Mouse (Mus musculus) intestine, embryonic 14.5 days (tissue): Measurements from ENCODE around the gene Spryd7. TPM values are rescaled to one million over a fixed set of nuclear protein-coding genes. Genes with fewer than 3 reads are reported as not detected.

Source experiments
- ATAC-seq: fragments of 200-750 bp; cut with Nextera tagmentation; replicated peaks from 2 replicates; pipeline ENCODE4 v1.8.0; 2017; ENCODE audit warnings: low read depth, moderate number of reproducible peaks, moderate TSS enrichment, moderate library complexity; ENCODE audit not compliant: low FRiP score, low TSS enrichment
- DNase-seq: peaks from one replicate; pipeline ENCODE4 v3.0.0-alpha.2; 2018; ENCODE audit warnings: low spot score
- H3K27ac ChIP-seq: fragments of 300-500 bp; sonication (generic); 2 replicates; pipeline ENCODE4 v1.5.1; 2014; ENCODE audit warnings: low read depth, mild to moderate bottlenecking, control low read depth
- H3K27me3 ChIP-seq: fragments of 300-500 bp; sonication (generic); replicated peaks from 2 replicates; pipeline ENCODE4 v1.6.1; 2014; ENCODE audit warnings: low read length, control low read depth; ENCODE audit not compliant: control insufficient read depth, insufficient read depth
- H3K36me3 ChIP-seq: fragments of 300-500 bp; sonication (generic); 2 replicates; pipeline ENCODE4 v1.6.1; 2014; ENCODE audit warnings: low read length, control low read depth; ENCODE audit not compliant: control insufficient read depth, insufficient read depth
- H3K4me1 ChIP-seq: fragments of 300-500 bp; sonication (generic); replicated peaks from 2 replicates; pipeline ENCODE4 v1.6.1; 2014; ENCODE audit warnings: low read length, control low read depth, mixed read lengths; ENCODE audit not compliant: control insufficient read depth, insufficient read depth
- H3K4me2 ChIP-seq: fragments of 300-500 bp; sonication (generic); 2 replicates; pipeline ENCODE4 v1.6.1; 2014; ENCODE audit warnings: low read length
- H3K4me3 ChIP-seq: fragments of 300-500 bp; sonication (generic); 2 replicates; pipeline ENCODE4 v1.5.1; 2014; ENCODE audit warnings: low read depth, low read length, control low read depth, mixed read lengths
- H3K9ac ChIP-seq: fragments of 300-500 bp; sonication (generic); 2 replicates; pipeline ENCODE4 v1.6.1; 2014; ENCODE audit warnings: mild to moderate bottlenecking, low read length
- H3K9me3 ChIP-seq: fragments of 300-500 bp; sonication (generic); 2 replicates; pipeline ENCODE4 v1.6.1; 2016; ENCODE audit warnings: low read length, control low read depth; ENCODE audit not compliant: control insufficient read depth
- WGBS: fragments of 180-500 bp; shearing (Covaris S2); extraction: QIAGEN DNeasy Blood & Tissue Kit; methylation state at CpG from one replicate; pipeline ENCODE4 v1.1.7; 2014; 5-methylcytosine and 5-hydroxymethylcytosine counted together
- polyA plus RNA-seq: library from polyadenylated mRNA; unstranded; fragments of >200 nt; fragmentation: Nextera tagmentation; extraction: Ambion mirVana; gene quantifications from 2 replicates; pipeline ENCODE4 v1.2.1, GENCODE M21; 2014

Gene Spryd7
- polyA plus RNA-seq, 1 experiment from 2014 or later = 19.6 TPM

DNA sequence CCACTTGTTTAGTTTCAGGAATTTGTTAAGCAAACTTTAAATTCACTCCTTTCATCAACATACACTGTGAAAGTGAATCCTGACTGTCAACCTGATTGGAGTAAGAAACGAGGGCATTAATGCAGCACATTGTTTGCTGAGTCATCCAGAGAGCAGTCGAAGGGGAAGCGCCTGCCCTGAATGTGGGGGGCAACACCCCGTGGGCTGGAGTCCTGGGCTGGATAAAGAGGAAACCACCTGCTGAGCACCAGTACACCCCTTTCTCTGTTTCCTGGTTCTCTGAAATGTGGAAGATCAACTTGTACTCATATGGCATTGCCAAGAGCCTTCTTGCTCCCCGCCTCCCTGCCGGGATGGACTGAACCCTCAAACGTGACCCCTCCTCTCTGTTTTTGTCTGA, 27.2 kb downstream of the Spryd7 start:
- Histone ChIP-seq H3K4me3 (no peak overlapping the region), H3K27me3 (no peaks in the 10 kb centered on the region), H3K4me2 (no peak overlapping the region), H3K4me1 (no peaks in the 10 kb centered on the region), H3K36me3 (peaks cover 3% of the 10 kb centered on the region; the same call in 1 of the 2 replicates), H3K9ac (no peak overlapping the region), H3K9me3 (no peaks in the 10 kb centered on the region), H3K27ac (no peak overlapping the region)
- ATAC-seq (no peak), DNase-seq (no peak)
- 87% methylated on average over 7 of the region's 7 CpGs for WGBS

DNA sequence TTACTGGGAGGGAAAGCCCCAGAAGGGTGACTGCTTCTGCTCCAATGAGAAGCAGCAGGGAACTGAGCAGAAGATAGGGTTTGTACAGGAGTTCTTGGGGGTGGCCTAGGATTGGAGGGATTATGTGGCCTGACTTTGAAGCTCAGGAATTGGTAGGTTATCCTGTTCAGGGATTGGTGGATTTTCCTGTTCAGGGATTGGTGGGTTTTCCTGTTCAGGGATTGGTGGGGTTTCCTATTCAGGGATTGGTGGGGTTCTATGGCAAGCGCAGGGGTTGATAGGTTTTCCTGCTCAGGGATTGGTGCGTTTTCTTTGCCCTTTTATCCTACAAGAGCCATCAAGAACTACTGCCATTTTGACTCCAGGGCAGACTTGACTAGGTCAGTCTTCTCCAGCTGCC, 30.7 kb downstream of the Spryd7 start:
- 82% methylated on average over 2 of the region's 2 CpGs for WGBS
- no peaks in the 10 kb centered on the region for H3K9me3 ChIP-seq
- H3K27ac ChIP-seq = no peak overlapping the region
- DNase-seq = no peak
- H3K27me3 ChIP-seq = no peaks in the 10 kb centered on the region
- no peak for ATAC-seq
- H3K4me3 ChIP-seq = no peak overlapping the region
- no peaks in the 10 kb centered on the region for H3K36me3 ChIP-seq
- no peaks in the 10 kb centered on the region for H3K4me1 ChIP-seq
- no peak overlapping the region for H3K4me2 ChIP-seq
- H3K9ac ChIP-seq = no peak overlapping the region

DNA sequence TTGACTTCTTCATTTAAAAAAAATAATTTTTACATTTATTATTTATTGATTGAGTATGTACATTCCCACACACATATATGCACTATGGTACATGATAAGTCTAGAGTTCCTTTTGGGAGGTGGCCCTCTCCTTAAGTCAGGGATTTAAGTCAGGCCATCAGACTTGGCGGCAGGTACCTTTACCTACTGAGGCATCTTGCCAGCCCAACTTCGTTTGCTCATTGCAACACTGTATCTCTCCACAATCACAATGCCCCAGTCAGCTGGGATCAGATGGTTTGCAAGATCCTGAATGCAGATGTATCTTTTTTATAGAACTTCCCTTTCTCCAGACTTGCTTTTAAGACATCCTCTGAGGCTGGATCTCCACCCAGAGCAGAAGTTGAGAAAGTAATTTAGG, 32.9 kb downstream of the Spryd7 start:
- Histone ChIP-seq H3K27ac (no peak overlapping the region), H3K9me3 (no peaks in the 10 kb centered on the region), H3K4me1 (no peaks in the 10 kb centered on the region), H3K27me3 (no peaks in the 10 kb centered on the region), H3K9ac (no peak overlapping the region), H3K4me2 (no peak overlapping the region), H3K36me3 (no peaks in the 10 kb centered on the region), H3K4me3 (no peak overlapping the region)
- WGBS = 80% methylated on average over 2 of the region's 2 CpGs
- no peak for ATAC-seq
- DNase-seq = no peak

DNA sequence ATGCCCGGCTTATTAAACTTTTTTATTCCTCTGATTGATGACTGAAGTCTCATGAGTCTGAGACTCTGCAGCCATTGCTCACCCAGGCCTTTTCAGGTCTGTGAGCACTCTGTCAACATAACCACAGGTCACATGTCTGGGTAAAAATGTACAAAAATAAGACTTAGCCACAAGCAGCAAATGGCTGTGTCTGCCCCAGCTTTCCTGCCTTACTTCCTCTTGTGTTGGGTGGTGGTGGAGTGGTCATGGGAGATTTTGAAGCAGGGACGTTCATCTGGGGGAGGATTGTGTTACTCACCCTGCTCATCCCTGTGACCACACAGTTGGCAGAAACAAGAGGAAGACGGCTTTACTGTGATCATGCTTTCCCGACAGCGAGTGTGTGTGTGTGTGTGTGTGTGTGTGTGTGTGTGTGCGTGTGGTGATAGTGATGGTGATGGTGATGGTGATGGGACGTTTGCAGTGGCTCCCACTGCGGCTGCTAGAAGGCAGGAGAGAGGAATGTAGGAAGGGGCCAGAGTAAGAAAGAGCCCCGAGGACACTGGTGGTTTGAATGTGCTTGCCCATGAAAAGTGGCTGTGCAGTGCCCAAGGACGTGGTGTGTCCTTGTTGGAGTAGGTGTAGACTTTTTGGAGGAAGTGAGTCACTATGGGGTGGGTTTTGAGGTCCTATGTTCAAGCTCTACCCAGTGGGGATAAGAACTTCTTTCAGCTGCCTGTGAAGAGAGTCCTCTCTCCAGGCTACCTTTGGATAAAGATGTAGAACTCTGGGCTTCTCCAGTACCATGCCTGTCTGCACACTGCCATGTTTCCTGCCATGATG, 37.8 kb downstream of the Spryd7 start:
- 88% methylated on average over 10 of the region's 10 CpGs for WGBS
- DNase-seq (no peak), ATAC-seq (no peak)
- H3K4me2 ChIP-seq = no peak overlapping the region
- no peak overlapping the region for H3K9ac ChIP-seq
- no peak overlapping the region for H3K4me3 ChIP-seq
- H3K27ac ChIP-seq = no peak overlapping the region
- H3K36me3 ChIP-seq = no peaks in the 10 kb centered on the region
- H3K9me3 ChIP-seq = no peaks in the 10 kb centered on the region
- H3K4me1 ChIP-seq = no peaks in the 10 kb centered on the region
- H3K27me3 ChIP-seq = no peaks in the 10 kb centered on the region

DNA sequence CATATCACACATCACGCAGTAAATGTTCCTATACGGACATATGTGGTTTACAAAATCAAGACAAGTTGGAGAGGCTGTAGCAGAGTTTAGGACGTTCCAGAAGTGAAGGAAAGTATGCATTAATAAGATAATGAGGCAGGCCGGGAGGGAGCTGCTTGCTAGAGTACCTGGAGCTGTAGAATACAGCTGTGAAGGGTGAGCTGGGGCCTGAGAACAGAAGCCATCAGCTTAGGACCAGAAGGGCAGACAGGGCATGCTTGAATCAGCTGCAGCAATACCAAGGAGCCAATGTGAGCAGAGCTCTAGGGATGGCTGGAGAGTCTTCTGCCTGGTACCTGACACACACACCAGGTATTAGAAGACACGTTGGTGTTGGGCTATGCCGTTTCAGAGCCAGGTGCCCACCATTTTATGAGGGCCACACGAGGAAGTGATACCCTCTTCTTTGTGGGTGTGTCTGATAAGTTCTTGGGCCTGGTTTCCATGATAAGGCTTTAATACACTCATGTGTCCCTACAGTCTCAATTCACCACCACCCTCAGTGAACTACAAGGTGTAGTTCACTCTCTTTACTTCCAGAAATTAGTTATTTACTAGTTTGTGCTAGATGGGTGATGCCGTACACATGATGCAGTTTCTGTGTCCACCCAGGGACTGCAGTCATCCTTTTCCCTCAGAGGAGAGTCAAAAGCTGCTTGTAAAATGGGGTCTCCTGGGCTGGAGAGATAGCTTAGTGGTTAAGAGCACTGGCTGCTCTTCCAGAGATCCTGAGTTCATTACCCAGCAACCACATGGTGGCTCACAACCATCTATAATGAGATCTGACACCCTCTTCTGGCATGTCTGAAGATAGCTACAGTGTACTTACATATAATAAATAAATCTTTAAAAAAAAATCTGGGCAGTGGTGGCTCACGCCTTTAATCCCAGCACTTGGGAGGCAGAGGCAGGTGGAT, 39.9 kb downstream of the Spryd7 start:
- Histone ChIP-seq H3K4me3 (no peak overlapping the region), H3K4me2 (no peak overlapping the region), H3K9me3 (no peaks in the 10 kb centered on the region), H3K27ac (no peak overlapping the region), H3K27me3 (no peaks in the 10 kb centered on the region), H3K36me3 (no peaks in the 10 kb centered on the region), H3K4me1 (no peaks in the 10 kb centered on the region), H3K9ac (no peak overlapping the region)
- DNase-seq = no peak
- ATAC-seq = no peak
- 83% methylated on average over 9 of the region's 9 CpGs for WGBS

DNA sequence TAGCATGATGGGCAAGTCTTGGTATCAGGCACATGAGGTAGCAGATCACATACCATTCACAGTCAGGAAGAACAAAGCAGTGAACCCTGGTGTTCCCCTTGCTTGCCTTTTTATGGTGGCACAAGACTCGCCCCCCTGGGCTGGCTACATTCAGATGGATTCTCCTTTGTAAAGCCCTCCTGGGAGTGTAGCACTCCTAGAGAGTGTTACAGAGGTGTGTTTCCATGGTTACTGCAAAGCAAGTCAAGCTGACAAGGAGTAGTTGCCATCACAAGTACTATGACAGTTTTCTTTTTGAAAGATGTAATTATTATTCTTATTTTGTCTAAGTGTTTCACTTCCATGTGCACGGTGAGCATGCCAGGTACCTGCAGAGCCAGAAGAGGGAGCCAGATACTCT, 45.2 kb downstream of the Spryd7 start:
- DNase-seq = no peak
- Histone ChIP-seq H3K4me2 (no peak overlapping the region), H3K27ac (no peak overlapping the region), H3K9ac (no peak overlapping the region), H3K27me3 (no peaks in the 10 kb centered on the region), H3K36me3 (no peaks in the 10 kb centered on the region), H3K9me3 (no peaks in the 10 kb centered on the region), H3K4me3 (no peak overlapping the region), H3K4me1 (no peaks in the 10 kb centered on the region)
- no peak for ATAC-seq
- 75% methylated on average over 2 of the region's 2 CpGs for WGBS

DNA sequence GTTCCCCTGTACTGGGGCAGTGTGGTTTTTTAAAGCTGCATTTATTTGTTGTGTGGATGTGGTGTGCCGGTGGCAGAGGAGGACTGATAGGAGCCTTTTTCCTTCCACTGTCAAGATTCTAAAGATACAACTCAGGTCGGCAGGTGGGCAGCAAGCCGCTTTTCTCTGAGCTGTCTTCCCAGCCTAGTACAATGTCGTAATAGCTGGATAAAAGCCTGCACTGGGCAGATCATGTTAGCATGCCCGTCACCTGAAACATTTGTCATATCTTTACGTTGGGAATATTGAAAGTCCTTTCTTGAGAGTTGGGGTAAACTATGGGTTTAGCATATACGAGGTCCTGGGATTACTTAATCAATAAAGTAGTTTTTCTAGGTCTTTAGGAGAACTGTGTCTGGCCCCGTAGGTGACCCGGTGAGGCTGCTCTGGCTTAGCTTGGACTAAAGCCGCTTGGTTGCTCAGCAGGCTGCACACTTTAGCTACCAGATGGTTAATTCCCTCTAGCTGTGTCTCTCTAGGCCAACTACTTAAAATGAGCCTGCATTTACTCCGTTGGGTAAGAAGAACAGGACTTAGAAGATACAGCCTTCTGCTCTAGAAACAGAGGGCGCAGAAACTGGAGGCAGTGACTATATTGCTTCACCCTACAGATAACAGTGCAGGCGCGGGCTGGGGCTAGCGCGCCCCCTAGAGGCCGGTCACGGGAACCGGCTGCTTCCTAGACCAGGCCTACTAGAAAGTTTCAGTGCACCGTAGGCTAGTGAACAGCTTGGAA, 58.8 kb downstream of the Spryd7 start:
- H3K36me3 ChIP-seq = no peaks in the 10 kb centered on the region
- H3K4me1 ChIP-seq = peaks cover 6% of the 10 kb centered on the region; the same call in 1 of the 2 replicates
- WGBS = 43% methylated on average over 20 of the region's 20 CpGs
- H3K27ac ChIP-seq = no peak overlapping the region
- H3K9ac ChIP-seq = no peak overlapping the region
- ATAC-seq = 0 out of 2 replicates have a peak, but pooled peaks have one; percentile 53
- no peak overlapping the region for H3K4me2 ChIP-seq
- no peak overlapping the region for H3K4me3 ChIP-seq
- no peaks in the 10 kb centered on the region for H3K27me3 ChIP-seq
- DNase-seq = peak; percentile 84
- H3K9me3 ChIP-seq = no peaks in the 10 kb centered on the region

DNA sequence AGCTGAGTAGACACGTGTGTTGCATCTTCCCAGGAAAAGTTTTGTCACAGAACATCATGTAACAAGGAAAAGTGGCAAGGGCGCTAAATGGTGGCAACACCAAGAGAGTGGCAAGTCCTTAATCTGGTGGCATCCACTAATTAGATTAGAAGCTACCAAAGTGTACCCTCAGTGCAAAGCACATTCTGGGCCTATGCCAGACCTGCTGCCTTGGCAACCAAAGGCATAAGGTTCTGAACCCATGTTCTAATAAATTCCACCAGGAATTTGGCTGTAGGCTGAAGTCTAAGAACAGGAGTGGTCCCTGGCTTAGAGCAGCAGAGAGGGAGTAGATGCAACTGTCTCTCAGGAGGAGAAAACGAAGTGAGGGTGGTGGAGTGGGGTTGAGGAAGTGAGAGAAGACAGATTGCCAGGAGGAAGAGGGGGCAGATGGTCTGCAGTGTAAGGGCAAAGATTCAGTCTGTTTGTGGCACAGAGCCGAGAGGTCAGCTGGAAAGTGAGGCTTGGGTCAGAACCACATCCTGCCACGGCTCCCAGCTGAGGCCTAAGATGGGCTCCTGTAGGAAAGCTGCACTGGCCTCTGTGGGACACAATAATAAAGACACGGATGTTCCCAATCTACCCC, 63.1 kb downstream of the Spryd7 start:
- 57% methylated on average over 6 of the region's 6 CpGs for WGBS
- no peak for DNase-seq
- Histone ChIP-seq H3K4me1 (peaks cover 6% of the 10 kb centered on the region; the same call in 1 of the 2 replicates), H3K9ac (no peak overlapping the region), H3K4me3 (no peak overlapping the region), H3K27ac (no peak overlapping the region), H3K27me3 (no peaks in the 10 kb centered on the region), H3K9me3 (no peaks in the 10 kb centered on the region), H3K4me2 (no peak overlapping the region), H3K36me3 (no peaks in the 10 kb centered on the region)
- no peak for ATAC-seq
